Mouse (Mus musculus) cortical plate, adult 2 months (tissue): Measurements from ENCODE around the gene Kcng4.

ENCODE experiments used
- CTCF ChIP-seq: fragments of 200-500 bp; IDR thresholded peaks from 2 replicates; pipeline ENCODE4 v1.5.1; 2011; ENCODE audit warnings: mild to moderate bottlenecking, control low read depth, low read length; ENCODE audit not compliant: insufficient read depth; ENCODE audit errors: extremely low read depth
- POLR2A ChIP-seq: fragments of 200-500 bp; IDR thresholded peaks from 2 replicates; pipeline ENCODE4 v1.6.1; 2011; ENCODE audit warnings: mild to moderate bottlenecking, low read length, control low read depth; ENCODE audit not compliant: insufficient read depth; ENCODE audit errors: extremely low read depth

- TF ChIP-seq CTCF (no peak), POLR2A (no peak)
Measured at GRCm38 (mm10) chr8:119636766-119637165, 1.3 kb upstream of the Kcng4 start.
